Mouse (Mus musculus) embryonic fibroblast, embryonic 13.5 days (primary cell): Measurements from ENCODE around the gene Rapgef4. TPM values are rescaled to one million over a fixed set of nuclear protein-coding genes. Genes with fewer than 3 reads are reported as not detected.

Experiments used
- H3K27ac ChIP-seq: 2 replicates; pipeline ENCODE4 v1.5.1; 2012; ENCODE audit warnings: low read length, control low read depth, inconsistent platforms; ENCODE audit not compliant: insufficient read depth
- H3K4me1 ChIP-seq: 2 replicates; pipeline ENCODE4 v1.6.1; 2011; ENCODE audit warnings: low read length; ENCODE audit not compliant: control insufficient read depth, insufficient read depth
- H3K4me3 ChIP-seq: 2 replicates; pipeline ENCODE4 v1.5.1; 2011; ENCODE audit warnings: mild to moderate bottlenecking, control low read depth, low read length; ENCODE audit not compliant: insufficient read depth
- CTCF ChIP-seq: IDR thresholded peaks from 2 replicates; pipeline ENCODE4 v1.5.1; 2011; ENCODE audit warnings: mild to moderate bottlenecking, control low read depth, low read length, moderate library complexity, borderline replicate concordance; ENCODE audit not compliant: insufficient read depth
- POLR2A ChIP-seq: IDR thresholded peaks from 2 replicates; pipeline ENCODE4 v1.6.1; 2011; ENCODE audit warnings: low read depth, mild to moderate bottlenecking, control low read depth, low read length, moderate library complexity
- polyA plus RNA-seq: library from polyadenylated mRNA; stranded (reverse); fragments of >200 nt; gene quantifications from 2 replicates; pipeline ENCODE4 v1.2.4, GENCODE M21; 2011; ENCODE audit warnings: low read depth; ENCODE audit not compliant: missing spikeins, insufficient read length

Gene Rapgef4
- polyA plus RNA-seq, 1 experiment, result not detected

DNA sequence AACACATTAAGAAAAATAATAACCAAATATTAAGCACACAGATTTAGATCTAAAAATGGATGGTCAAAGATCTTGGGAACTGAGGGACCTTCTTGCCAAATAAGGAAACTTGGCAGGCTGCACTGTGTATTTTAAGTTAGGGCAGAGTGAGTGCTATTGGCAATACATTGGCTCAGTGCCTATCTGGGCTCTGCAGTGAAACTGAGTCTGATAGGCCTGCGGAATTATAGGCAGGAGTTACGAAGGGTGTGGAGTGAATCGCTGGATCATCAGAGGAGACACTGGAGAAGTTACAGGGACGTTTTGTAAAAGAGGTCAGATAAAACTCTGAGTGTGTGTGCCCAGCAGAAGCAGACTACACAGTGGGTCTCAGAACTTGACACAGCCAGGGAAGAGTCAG lies 306.1 kb downstream of the Rapgef4 start:
- Histone ChIP-seq H3K4me1 (peaks cover 13% of the 10 kb centered on the region), H3K4me3 (peak overlapping the region; percentile 16), H3K27ac (peak overlapping the region; percentile 65)
- TF ChIP-seq POLR2A (0 out of 2 replicates have a peak, but pooled peaks have one; percentile 18), CTCF (no peak)

DNA sequence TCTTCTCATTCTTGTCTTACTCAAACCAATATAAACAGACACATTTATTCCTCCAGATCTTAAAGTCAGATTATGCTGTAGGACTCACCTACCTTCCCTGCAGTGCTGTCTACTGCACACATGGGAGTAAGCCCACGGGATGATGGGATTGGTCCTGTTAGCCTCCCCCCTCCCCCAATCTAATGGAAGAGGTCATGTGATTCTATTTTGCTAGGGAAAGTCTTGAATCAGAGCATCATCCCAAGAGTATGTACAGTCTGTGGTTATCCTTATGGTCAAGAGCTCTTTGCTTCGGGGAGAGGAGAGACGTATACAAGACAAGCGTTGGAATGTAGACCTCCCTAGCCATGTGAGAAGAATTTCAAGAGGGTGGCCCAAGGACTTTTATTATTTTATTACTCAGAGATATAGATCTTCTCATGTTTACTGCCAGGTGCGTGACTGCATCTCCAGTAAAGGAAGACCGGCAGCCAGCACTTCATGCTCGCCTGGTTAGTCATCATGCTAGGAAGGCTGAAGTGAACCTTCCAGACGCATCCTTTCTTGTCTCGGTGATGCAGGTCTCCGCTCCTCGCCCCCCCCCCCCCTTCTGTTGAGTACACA lies 308.0 kb downstream of the Rapgef4 start:
- TF ChIP-seq CTCF (no peak), POLR2A (no peak)
- Histone ChIP-seq H3K4me3 (no peak overlapping the region), H3K4me1 (peaks cover 13% of the 10 kb centered on the region), H3K27ac (peak overlapping the region; percentile 65)

DNA sequence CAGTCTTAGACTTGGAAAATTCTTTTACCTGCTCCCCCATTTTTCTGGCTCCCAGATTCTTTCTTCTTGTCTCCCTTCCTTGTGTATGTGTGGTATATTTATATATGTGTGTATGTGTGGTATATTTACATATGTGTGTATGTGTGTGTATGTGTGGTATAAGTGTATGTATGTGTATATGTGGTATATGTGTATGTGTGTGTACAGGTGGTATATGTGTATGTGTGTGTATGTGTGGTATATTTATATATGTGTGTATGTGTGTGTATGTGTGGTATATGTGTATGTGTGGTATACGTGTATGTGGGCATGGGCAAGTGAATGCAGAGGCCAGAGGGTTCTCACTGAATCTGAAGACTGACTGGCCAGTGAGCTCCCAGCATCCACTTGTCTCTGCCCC lies 310.1 kb downstream of the Rapgef4 start:
- TF ChIP-seq CTCF, result 0 out of 2 replicates have a peak, but pooled peaks have one; percentile 9
- 0 out of 2 replicates have a peak, but pooled peaks have one; percentile 34 for TF ChIP-seq POLR2A
- no peak overlapping the region for H3K4me3 ChIP-seq
- peaks cover 22% of the 10 kb centered on the region for H3K4me1 ChIP-seq
- no peak overlapping the region for H3K27ac ChIP-seq

DNA sequence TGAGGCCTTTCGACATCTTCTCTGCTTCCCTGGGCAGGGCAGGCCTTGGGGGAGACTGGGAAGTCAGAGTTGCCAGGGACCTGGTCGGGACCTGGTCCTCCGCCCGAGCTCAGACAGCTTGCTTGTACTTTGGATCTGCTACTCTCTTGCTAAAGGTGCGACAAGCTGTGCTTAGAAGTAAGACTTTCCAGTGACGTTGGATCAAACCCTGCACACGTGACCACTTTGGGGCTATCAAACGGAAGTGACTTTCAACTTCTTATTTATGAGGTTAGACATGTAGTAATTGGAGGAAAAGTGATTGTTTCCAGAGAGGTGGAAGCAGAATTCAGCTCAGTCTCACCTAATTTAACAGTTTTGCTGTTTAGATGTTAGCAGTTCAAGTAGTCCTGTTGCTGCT lies 311.5 kb downstream of the Rapgef4 start:
- no peak overlapping the region for H3K27ac ChIP-seq
- no peak overlapping the region for H3K4me3 ChIP-seq
- H3K4me1 ChIP-seq, result peaks cover 21% of the 10 kb centered on the region
- TF ChIP-seq CTCF (no peak), POLR2A (no peak)

DNA sequence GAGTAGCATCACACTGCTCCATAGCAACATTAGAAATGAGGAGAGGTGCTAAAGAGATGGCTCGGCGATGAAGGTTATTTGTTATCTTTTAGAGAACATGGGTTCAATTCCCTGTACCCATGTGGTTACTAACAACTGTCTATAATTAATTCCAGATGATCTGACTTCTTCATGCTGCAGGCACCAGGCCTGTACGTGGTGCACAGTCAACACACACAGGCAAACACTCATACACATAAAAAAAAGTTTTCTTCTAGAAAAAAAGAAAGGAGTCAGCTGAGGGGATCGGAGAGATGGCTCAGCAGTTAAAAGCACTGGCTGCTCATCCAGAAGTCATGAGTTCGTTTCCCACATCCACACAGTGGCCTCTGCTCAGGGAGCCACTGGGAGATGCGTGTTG lies 314.0 kb downstream of the Rapgef4 start:
- Histone ChIP-seq H3K27ac (peak overlapping the region; percentile 21), H3K4me3 (no peak overlapping the region), H3K4me1 (peaks cover 19% of the 10 kb centered on the region)
- no peak for TF ChIP-seq POLR2A
- TF ChIP-seq CTCF, result no peak

DNA sequence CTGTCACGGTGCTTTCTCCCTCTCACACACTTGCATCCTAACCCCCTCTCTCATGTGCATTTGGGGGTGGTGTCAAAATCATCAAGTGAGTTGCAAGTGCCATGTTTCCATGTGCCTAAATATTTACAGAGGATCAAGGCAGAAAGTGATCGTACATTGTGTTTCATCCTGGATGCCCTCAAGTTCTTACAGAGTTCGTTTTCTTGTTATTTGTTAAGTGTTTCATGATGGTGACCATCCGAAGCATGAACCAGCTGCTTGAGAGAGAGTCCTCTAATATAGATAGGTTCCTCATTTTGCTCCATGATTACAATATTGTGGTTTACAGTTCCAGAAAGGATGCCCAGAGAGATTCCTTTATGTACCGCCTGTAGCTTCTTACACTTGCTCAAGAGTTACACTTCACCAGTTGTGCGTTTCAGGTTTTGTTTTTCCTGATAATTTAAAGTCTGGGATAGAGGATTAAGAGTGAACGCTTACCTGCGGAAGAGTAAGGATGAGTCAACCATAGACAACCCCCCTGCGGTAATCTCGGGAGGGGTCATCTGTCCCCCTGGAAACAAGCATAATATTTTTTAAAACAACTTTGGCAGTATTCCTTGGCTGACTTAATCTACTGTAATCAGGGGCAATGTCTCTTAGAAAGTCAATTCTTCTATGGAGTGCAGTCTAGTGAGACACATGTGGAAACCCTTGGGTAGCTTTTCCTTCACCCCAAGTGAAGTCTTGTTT lies 316.1 kb downstream of the Rapgef4 start:
- peaks cover 20% of the 10 kb centered on the region for H3K4me1 ChIP-seq
- TF ChIP-seq CTCF (no peak), POLR2A (no peak)
- H3K4me3 ChIP-seq, result no peak overlapping the region
- peak overlapping the region; percentile 54 for H3K27ac ChIP-seq

DNA sequence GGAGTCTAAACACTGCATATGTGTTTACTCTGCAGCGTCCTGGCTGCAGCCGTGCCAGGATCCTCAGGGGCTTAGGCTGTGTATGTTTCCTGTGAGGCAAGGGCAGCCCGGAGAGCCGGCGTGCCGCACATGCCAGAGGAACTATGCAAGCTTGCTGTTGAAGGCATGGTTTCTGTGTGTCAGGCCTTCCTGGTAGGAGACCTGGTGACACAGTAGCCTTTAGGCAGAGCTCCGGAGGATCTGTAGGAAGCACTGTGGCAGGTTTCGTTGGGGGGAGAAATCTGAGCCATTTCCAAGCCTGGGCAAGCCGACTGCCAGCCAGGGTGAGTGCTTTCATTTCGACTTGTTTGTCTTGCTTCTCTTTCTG lies 316.7 kb downstream of the Rapgef4 start:
- no peak overlapping the region for H3K4me3 ChIP-seq
- H3K27ac ChIP-seq, result peak overlapping the region; percentile 54
- H3K4me1 ChIP-seq, result peaks cover 20% of the 10 kb centered on the region
- no peak for TF ChIP-seq POLR2A
- no peak for TF ChIP-seq CTCF

DNA sequence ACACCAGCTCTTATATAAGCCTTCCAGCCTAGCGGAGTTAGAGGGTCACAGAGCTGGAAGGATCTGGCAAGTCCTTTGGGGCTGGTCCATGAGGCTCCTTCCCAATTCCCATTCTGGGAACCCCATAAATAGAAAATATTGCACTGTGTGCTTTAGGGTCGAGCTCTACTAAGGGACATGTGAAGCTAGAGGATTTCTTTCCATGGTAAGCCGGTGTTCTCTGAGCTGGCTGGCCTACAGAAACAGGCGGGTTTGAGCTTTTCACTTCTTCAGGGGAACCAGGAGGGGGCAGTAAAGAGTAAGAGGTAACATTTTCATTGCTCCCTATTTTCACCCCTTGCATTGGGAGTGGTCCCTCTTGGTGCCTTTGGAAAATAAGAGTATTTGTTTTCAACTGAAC lies 317.4 kb downstream of the Rapgef4 start:
- Histone ChIP-seq H3K4me3 (no peak overlapping the region), H3K27ac (peak overlapping the region; percentile 54), H3K4me1 (peaks cover 20% of the 10 kb centered on the region)
- TF ChIP-seq POLR2A, result no peak
- TF ChIP-seq CTCF, result no peak

DNA sequence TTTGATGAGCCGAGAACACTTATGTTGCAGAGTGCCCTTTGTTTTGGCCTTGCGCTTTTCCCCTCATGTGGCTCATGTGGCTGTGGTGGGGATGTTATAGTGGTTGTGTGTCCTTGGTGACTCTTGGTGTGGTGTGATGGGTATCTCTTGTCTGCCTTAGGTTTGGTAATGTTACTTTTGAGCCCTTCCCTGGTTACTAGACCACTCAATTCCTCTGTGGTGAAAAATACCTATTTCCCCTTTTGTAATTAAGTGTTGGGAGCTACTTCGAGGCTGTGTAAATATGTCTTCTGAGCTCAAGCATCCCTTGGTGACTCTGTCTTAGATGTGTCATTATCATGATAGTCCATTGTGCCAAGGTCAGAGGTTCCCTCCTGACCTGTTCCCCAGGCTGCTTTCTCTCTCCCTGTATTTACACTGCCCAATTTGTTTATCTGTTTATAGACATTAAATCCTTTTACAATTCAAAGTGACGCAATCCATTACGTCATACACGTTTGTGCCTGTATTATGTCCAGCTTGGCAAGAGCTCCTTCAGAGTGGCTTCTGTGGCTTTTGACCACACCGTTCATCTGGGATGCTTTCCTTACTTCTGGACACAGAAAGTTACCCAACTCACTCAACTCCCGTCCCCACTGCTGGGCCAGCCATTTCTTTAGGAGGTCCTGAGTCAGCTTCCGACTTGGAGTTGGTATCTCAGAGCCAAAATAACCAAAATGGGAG lies 320.3 kb downstream of the Rapgef4 start:
- Histone ChIP-seq H3K27ac (0 out of 2 replicates have a peak overlapping the region, but pooled peaks have one; percentile 34), H3K4me1 (peaks cover 15% of the 10 kb centered on the region), H3K4me3 (no peak overlapping the region)
- no peak for TF ChIP-seq CTCF
- TF ChIP-seq POLR2A, result no peak

DNA sequence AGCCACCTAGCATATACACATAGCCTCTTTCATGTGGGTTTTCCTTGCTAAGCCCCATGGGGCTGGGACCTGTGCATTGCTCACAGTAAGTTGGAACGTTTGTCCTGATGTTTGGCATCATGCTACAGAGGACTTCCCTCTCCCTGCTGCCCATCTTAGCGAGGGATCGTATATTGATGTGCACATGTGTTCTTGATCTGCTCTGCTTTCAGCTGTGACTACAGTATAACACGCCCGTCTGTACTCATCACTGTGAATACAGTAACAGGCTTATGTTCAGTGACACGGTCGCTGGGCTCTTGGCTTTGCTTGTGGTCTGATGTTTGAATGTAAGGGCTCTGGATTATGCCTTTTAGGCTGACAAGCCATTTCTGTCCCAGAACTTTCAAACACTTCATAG lies 324.7 kb downstream of the Rapgef4 start:
- Histone ChIP-seq H3K27ac (no peak overlapping the region), H3K4me1 (peaks cover 16% of the 10 kb centered on the region), H3K4me3 (no peak overlapping the region)
- TF ChIP-seq CTCF (no peak), POLR2A (no peak)

Other genes starting within 250 kb of the Rapgef4 start
- gene Itga6, start 235.6 kb upstream of the Rapgef4 start, polyA plus RNA-seq, result 21.9 and 24.0 TPM in 2 replicates
- gene Pdk1, start 108.0 kb upstream of the Rapgef4 start, polyA plus RNA-seq, result 26.7 and 32.7 TPM in 2 replicates